Mouse (Mus musculus): ENCODE measurements around the gene Fh1. TPM values are rescaled to one million over a fixed set of nuclear protein-coding genes. Genes with fewer than 3 reads are reported as not detected.

The Fh1 gene
- total RNA-seq, 4 experiments from 2014 or later: 106 to 187 (median 148) TPM

Other genes with a start within 250 kb of the Fh1 start
- 10 to 100 TPM in 3 of 4 experiments, 1 to 10 TPM in 1; 6.8 to 13.3 (median 11.3) TPM for gene Rgs7, start 133.1 kb downstream of the Fh1 start, total RNA-seq (2022)
- gene Kmo, start 5.3 kb downstream of the Fh1 start, total RNA-seq (2022): 1 to 10 TPM in 3 of 4 experiments, under 1 TPM in 1; 0.32 to 1.6 (median 1.1) TPM
- 10 to 100 TPM in 2 of 4 experiments, 1 to 10 TPM in 2; 7.7 to 16.8 (median 11.3) TPM for gene Opn3, start 67.1 kb upstream of the Fh1 start, total RNA-seq (2022)
- 10 to 100 TPM in 1 of 4 experiments, 1 to 10 TPM in 3; 8.1 to 10.6 (median 9.5) TPM for gene Chml, start 67.3 kb upstream of the Fh1 start, total RNA-seq (2022)
- not detected for gene Wdr64, start 73.0 kb upstream of the Fh1 start, total RNA-seq (2022)

Data from adrenal gland, adult 8-10 months (tissue).